Mouse (Mus musculus): ENCODE measurements around the gene Galnt7.

DNA sequence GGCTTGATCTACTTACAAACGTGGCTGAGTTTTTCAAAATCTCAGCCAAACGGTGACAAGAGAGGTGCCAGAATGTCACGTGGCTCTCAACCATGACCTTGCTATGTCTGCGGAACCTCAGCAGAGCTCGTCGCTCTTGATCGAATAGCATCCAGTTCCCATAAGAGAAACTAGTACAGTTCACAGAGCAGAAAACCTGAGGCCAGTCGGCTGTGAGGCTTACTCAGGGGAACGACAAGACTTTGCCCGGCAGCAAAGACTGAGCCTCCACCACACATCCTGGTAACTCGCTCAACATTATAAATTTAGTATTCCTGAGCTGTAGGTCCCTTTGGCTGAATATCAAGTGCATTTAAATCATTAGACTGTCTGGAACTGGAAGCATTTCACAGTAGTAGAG, 16.1 kb downstream of the Galnt7 start:
- TF ChIP-seq GATA1 (IDR thresholded peaks at IDR 0.05; ENCODE audit: borderline replicate concordance, low read length) (no peak), FLI1 (IDR thresholded peaks at IDR 0.05; ENCODE audit: low read length) (no peak)
